Mouse (Mus musculus) erythroblast, embryonic 14.5 days (primary cell): ENCODE results near the gene Zfp953.
"Not testable (repeated sequence)": the region's sequence is repeated elsewhere in the genome, so short reads cannot be mapped to it uniquely, and the experiment has no call there.

Experiments
- GATA1 ChIP-seq: IDR thresholded peaks from 2 replicates; pipeline ENCODE4 v1.6.1; 2012; ENCODE audit warnings: low read length, inconsistent platforms, mixed read lengths
- TAL1 ChIP-seq: IDR thresholded peaks from 3 replicates; pipeline ENCODE4 v1.6.1; 2012; ENCODE audit warnings: low read length, inconsistent platforms, mixed read lengths

DNA sequence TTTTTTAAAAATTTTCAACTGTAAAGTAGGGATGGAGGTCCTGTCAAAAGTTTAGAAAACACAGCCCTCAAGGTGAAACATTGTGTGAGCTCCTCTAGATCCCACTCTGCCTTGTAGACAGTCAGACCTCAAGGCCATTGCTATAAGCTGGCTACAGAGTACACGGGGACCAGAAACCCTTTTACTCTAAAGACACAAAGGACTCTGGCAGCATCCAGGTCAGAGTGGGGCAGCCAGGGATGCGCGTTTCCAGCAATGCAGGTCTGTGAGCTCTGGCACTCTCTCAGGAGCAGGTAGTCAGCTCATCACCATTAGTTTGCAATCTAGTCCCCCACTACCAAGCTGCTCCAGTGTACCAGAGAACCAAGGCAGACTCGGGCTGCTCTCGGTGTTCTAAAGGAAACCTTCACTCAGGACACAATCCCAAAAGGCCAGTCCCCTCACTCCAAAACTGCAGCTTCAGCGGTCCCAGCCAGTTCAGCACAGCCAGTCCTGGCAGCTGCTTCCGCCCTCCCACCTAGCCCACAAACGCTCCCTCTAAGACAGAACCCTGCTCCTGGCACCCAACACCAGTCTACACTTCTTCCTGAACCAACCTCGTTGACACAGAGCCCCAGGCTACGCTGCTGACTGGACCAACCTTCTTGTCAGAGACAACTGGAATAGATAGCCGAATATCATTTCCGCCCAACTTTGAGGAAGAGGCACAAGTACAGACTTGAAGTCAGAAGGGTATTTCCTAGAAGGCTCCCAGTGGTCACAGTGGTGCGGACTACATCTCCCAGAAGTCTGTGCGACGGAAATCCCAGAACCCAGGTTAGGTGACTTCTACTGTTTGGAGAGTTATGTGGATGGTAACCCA lies 14.9 kb upstream of the Zfp953 start, which contains the start of the genes Gm28041 and Zfp456:
- TF ChIP-seq GATA1, TAL1: not testable (repeated sequence)
